Mouse (Mus musculus): ENCODE measurements at regions not wholly inside any gene's neighbourhood (a gene's known extent, or its start where the extent isn't known, plus 50 kb on each side); places are given as distances from the start of the nearest gene placed in this dataset.
A peak's percentile ranks its signal among the peaks of the same experiment; 100 is the strongest.

- intact Hi-C loops (cut with DNase I): no loop called here
- DNase-seq: peak; percentile 69 to 71
These were observed 221.3 kb upstream of the Tbx3 start for GRCm38 (mm10) chr5:119449166-119449565.

- intact Hi-C loops (cut with DNase I): no loop called here
- no peak for DNase-seq
These were observed 210.7 kb upstream of the Tbx3 start for GRCm38 (mm10) chr5:119459751-119460150.

GRCm38 (mm10) chr5:119462659-119463530, 207.6 kb upstream of the Tbx3 start:
- intact Hi-C loops (cut with DNase I): no loop called here
- DNase-seq: no peak

GRCm38 (mm10) chr5:119464553-119464952, 205.9 kb upstream of the Tbx3 start:
- DNase-seq: no peak
- intact Hi-C loops (cut with DNase I): no loop called here

GRCm38 (mm10) chr5:119467346-119468085, 203.0 kb upstream of the Tbx3 start:
- no peak for DNase-seq
- intact Hi-C loops (cut with DNase I): no loop called here

GRCm38 (mm10) chr5:119477926-119478325, 192.5 kb upstream of the Tbx3 start:
- intact Hi-C loops (cut with DNase I): no loop called here
- DNase-seq: peak in 1 of 2 experiments; percentile 9

- DNase-seq: no peak
- intact Hi-C loops (cut with DNase I): no loop called here
These were observed 192.1 kb upstream of the Tbx3 start for GRCm38 (mm10) chr5:119478331-119478730.

GRCm38 (mm10) chr5:119480191-119481190, 190.0 kb upstream of the Tbx3 start:
- peak in 1 of 2 experiments; percentile 5 for DNase-seq
- intact Hi-C loops (cut with DNase I): no loop called here

- DNase-seq: no peak
- intact Hi-C loops (cut with DNase I): no loop called here
These were observed 186.8 kb upstream of the Tbx3 start for GRCm38 (mm10) chr5:119483706-119484105.

- no peak for DNase-seq
- intact Hi-C loops (cut with DNase I): no loop called here
These were observed 184.3 kb upstream of the Tbx3 start for GRCm38 (mm10) chr5:119486196-119486595.

GRCm38 (mm10) chr5:119487184-119487583, 183.3 kb upstream of the Tbx3 start:
- DNase-seq: no peak
- intact Hi-C loops (cut with DNase I): no loop called here

- intact Hi-C loops (cut with DNase I): no loop called here
- no peak for DNase-seq
These were observed 173.0 kb upstream of the Tbx3 start for GRCm38 (mm10) chr5:119497501-119497900.

- intact Hi-C loops (cut with DNase I): no loop called here
- no peak for DNase-seq
These were observed 172.0 kb upstream of the Tbx3 start for GRCm38 (mm10) chr5:119498431-119498830.

- no peak for DNase-seq
- intact Hi-C loops (cut with DNase I): no loop called here
These were observed 162.8 kb upstream of the Tbx3 start for GRCm38 (mm10) chr5:119507709-119508108.

GRCm38 (mm10) chr5:119518506-119519252, 151.8 kb upstream of the Tbx3 start:
- no peak for DNase-seq
- intact Hi-C loops (cut with DNase I): no loop called here

GRCm38 (mm10) chr5:119524171-119524570, 146.3 kb upstream of the Tbx3 start:
- intact Hi-C loops (cut with DNase I): no loop called here
- no peak for DNase-seq

GRCm38 (mm10) chr5:119525960-119526359, 144.5 kb upstream of the Tbx3 start:
- intact Hi-C loops (cut with DNase I): no loop called here
- no peak for DNase-seq

GRCm38 (mm10) chr5:119530009-119530408, 140.5 kb upstream of the Tbx3 start:
- no peak for DNase-seq
- intact Hi-C loops (cut with DNase I): no loop called here

GRCm38 (mm10) chr5:119534946-119535345, 135.5 kb upstream of the Tbx3 start:
- no peak for DNase-seq
- intact Hi-C loops (cut with DNase I): no loop called here

GRCm38 (mm10) chr5:119542836-119543235, 127.6 kb upstream of the Tbx3 start:
- DNase-seq: no peak
- intact Hi-C loops (cut with DNase I): no loop called here
